In genomic region chr14:45529411-45530363, GRCm38 (mm10) we compare ENCODE assay signal across 7 mouse cellular contexts. TPM values are rescaled to one million over a fixed set of nuclear protein-coding genes. Genes with fewer than 3 reads are reported as not detected.
DNase-seq lines count a peak whose midpoint lies in the region; ATAC-seq and TF ChIP-seq lines count a peak whose summit lies in the region.

Fermt2 (minus strand) TSS chr14:45530118.

- peak; percentile 65 to 70 for DNase-seq in adrenal gland, postnatal 4 days (ENCODE audit: low spot score in 2 of 2)
- peak; percentile 90 for DNase-seq in embryo, embryonic 9.5 days (ENCODE audit: extremely low spot score)
- no peak for DNase-seq in gonadal fat pad, adult 2 months (ENCODE audit: low read depth)
- peak; percentile 81 for DNase-seq in left cerebral cortex, postnatal 4 days

- 0 out of 2 replicates have a peak, but pooled peaks cover 5% of the 10 kb centered on the region for H3K27me3 ChIP-seq in intestine, postnatal 0 days (replicated peaks; ENCODE audit: control insufficient read depth, insufficient read depth, low read length)
- no peaks in the 10 kb centered on the region for H3K27me3 ChIP-seq in midbrain, embryonic 13.5 days
- H3K27me3 ChIP-seq in stomach, embryonic 15.5 days (replicated peaks) = no peaks in the 10 kb centered on the region

- H3K27ac ChIP-seq in intestine, postnatal 0 days (ENCODE audit: low read depth, low read length) = peak within 1 kb of the TSS; percentile 94
- H3K27ac ChIP-seq in midbrain, embryonic 13.5 days = peak within 1 kb of the TSS; percentile 93
- peak within 1 kb of the TSS; percentile 95 for H3K27ac ChIP-seq in stomach, embryonic 15.5 days

- peak; percentile 83 for ATAC-seq in intestine, postnatal 0 days
- peak; percentile 88 for ATAC-seq in midbrain, embryonic 13.5 days
- ATAC-seq in stomach, embryonic 15.5 days (ENCODE audit: insufficient read depth, low FRiP score, low read depth) = peak; percentile 91

- peak within 1 kb of the TSS; percentile 87 for H3K9ac ChIP-seq in intestine, postnatal 0 days (ENCODE audit: low read depth, low read length)
- peak within 1 kb of the TSS; percentile 88 for H3K9ac ChIP-seq in midbrain, embryonic 13.5 days (replicated peaks)
- peak within 1 kb of the TSS; percentile 77 for H3K9ac ChIP-seq in stomach, embryonic 15.5 days

- no peak for TF ChIP-seq CTCF in intestine, postnatal 0 days (IDR thresholded peaks at IDR 0.05; ENCODE audit: low read depth)

- H3K9me3 ChIP-seq in intestine, postnatal 0 days (ENCODE audit: control insufficient read depth) = no peaks in the 10 kb centered on the region
- H3K9me3 ChIP-seq in midbrain, embryonic 13.5 days = no peaks in the 10 kb centered on the region
- no peaks in the 10 kb centered on the region for H3K9me3 ChIP-seq in stomach, embryonic 15.5 days

- no peaks in the 10 kb centered on the region for H3K4me1 ChIP-seq in intestine, postnatal 0 days (replicated peaks; ENCODE audit: control insufficient read depth, insufficient read depth, low read length)
- peaks cover 33% of the 10 kb centered on the region for H3K4me1 ChIP-seq in midbrain, embryonic 13.5 days (replicated peaks)
- peaks cover 9% of the 10 kb centered on the region; the same call in 1 of the 2 replicates for H3K4me1 ChIP-seq in stomach, embryonic 15.5 days

- intact Hi-C loops in left cerebral cortex, postnatal 4 days (cut with DNase I) = loop anchor here (10.0 kb wide), 1 partner anchor 105 kb away; no protein-coding TSS in a partner anchor

- peak within 1 kb of the TSS; percentile 84 for H3K4me2 ChIP-seq in intestine, postnatal 0 days (replicated peaks; ENCODE audit: low read depth)
- H3K4me2 ChIP-seq in midbrain, embryonic 13.5 days (replicated peaks) = peak within 1 kb of the TSS; percentile 75
- H3K4me2 ChIP-seq in stomach, embryonic 15.5 days = peak within 1 kb of the TSS; percentile 75

- 1% methylated on average over 88 of the region's 126 CpGs for WGBS in intestine, postnatal 0 days
- WGBS in midbrain, embryonic 13.5 days = under 1% methylated on average over 76 of the region's 126 CpGs
- WGBS in stomach, embryonic 15.5 days = under 1% methylated on average over 88 of the region's 126 CpGs

- peak within 1 kb of the TSS; percentile 75 for H3K4me3 ChIP-seq in intestine, postnatal 0 days (ENCODE audit: low read depth, low read length)
- peak within 1 kb of the TSS; percentile 81 for H3K4me3 ChIP-seq in midbrain, embryonic 13.5 days (replicated peaks)
- peak within 1 kb of the TSS; percentile 80 for H3K4me3 ChIP-seq in stomach, embryonic 15.5 days (replicated peaks)

- no peaks in the 10 kb centered on the region; the same call in 1 of the 2 replicates for H3K36me3 ChIP-seq in intestine, postnatal 0 days (ENCODE audit: control insufficient read depth, insufficient read depth)
- H3K36me3 ChIP-seq in midbrain, embryonic 13.5 days = no peaks in the 10 kb centered on the region
- H3K36me3 ChIP-seq in stomach, embryonic 15.5 days = no peaks in the 10 kb centered on the region

RNA-seq across cellular contexts. Expression of gene Fermt2, which starts in this region (rescaled TPM):
- total RNA-seq in adrenal gland, postnatal 4 days (2021) = 100 to 1,000 TPM; 132 to 136 TPM
- 54.9 and 65.2 TPM in 2 replicates for polyA plus RNA-seq in gonadal fat pad, adult 2 months (2012; rRNA removed)
- 138 and 147 TPM in 2 replicates for polyA plus RNA-seq in intestine, postnatal 0 days (2015; fragmentation: Nextera tagmentation; extraction: Ambion mirVana)
- total RNA-seq in left cerebral cortex, postnatal 4 days (2021) = 10 to 100 TPM; 72.8 to 77.2 TPM
- 53.0 and 53.5 TPM in 2 replicates for polyA plus RNA-seq in midbrain, embryonic 13.5 days (2015; fragmentation: Nextera tagmentation; extraction: Ambion mirVana)
- polyA plus RNA-seq in stomach, embryonic 15.5 days (2015; fragmentation: Nextera tagmentation; extraction: Ambion mirVana) = 195 and 200 TPM in 2 replicates
